Mouse (Mus musculus): Measurements from ENCODE around the gene Kdm2b. TPM values are rescaled to one million over a fixed set of nuclear protein-coding genes. Genes with fewer than 3 reads are reported as not detected.

The Kdm2b gene
- polyA plus RNA-seq, 1 experiment from 2014 or later = 33.2 TPM

- H3K4me1 ChIP-seq (ENCODE audit: control insufficient read depth, insufficient read depth, low read length) = peaks cover 2% of the 10 kb centered on the region; the same call in 1 of the 2 replicates
- 78% methylated on average over 8 of the region's 8 CpGs for WGBS
- H3K9me3 ChIP-seq (replicated peaks; ENCODE audit: control insufficient read depth, low read length) = no peaks in the 10 kb centered on the region
- H3K9ac ChIP-seq (ENCODE audit: low read length) = no peak overlapping the region
- H3K36me3 ChIP-seq (ENCODE audit: control insufficient read depth, insufficient read depth, low read length) = no peaks in the 10 kb centered on the region
- H3K4me2 ChIP-seq (ENCODE audit: low read depth, low read length) = no peak overlapping the region
- no peak overlapping the region for H3K4me3 ChIP-seq (replicated peaks; ENCODE audit: low read length)
- no peaks in the 10 kb centered on the region for H3K27me3 ChIP-seq (ENCODE audit: control insufficient read depth, insufficient read depth, low read length)
- ATAC-seq (ENCODE audit: insufficient read depth, low FRiP score) = no peak
- H3K27ac ChIP-seq (ENCODE audit: low read length) = no peak overlapping the region
Measured at GRCm38 (mm10) chr5:122887926-122888611, 101.6 kb downstream of the Kdm2b start.

- peaks cover 10% of the 10 kb centered on the region for H3K4me1 ChIP-seq (ENCODE audit: control insufficient read depth, insufficient read depth, low read length)
- WGBS = 88% methylated on average over 9 of the region's 9 CpGs
- no peak for ATAC-seq (ENCODE audit: insufficient read depth, low FRiP score)
Measured at GRCm38 (mm10) chr5:122887033-122887432, 102.6 kb downstream of the Kdm2b start.

DNA sequence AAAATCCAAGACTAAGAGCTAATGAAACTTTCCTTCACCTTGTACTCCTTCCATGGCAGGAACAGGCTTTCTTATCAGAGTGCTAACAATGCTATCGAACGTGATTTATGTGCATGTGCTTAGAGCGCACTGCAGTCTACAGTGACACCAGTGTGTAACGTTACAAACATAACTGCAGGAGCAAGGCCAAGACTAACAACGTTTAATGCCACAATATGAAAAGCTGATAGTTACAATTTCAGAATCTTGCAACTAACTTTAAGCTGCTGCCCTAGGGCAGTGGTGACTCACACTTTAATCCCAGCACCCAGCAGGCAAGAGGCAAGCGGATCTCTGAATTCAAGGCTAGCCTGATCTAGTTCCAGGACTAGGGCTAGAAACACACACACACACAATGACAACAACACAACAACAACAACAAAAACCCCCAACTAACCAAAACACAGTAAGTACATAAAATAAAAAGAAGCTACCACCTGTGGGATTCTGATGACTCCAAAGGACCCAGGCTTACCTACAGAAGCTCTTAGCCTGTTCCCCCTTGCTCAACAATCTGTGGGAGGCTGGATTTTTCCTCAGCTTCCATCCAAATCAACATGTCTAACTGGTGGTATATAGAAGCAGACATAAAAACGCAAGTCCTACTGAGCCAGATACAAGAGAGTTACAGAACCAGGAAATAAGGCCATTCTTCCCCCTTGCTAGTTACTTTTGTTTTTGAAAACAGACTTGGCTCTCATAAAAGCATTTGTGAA lies 104.9 kb downstream of the Kdm2b start:
- Histone ChIP-seq H3K4me1 (ENCODE audit: control insufficient read depth, insufficient read depth, low read length) (peaks cover 10% of the 10 kb centered on the region), H3K9me3 (replicated peaks; ENCODE audit: control insufficient read depth, low read length) (no peaks in the 10 kb centered on the region), H3K9ac (ENCODE audit: low read length) (no peak overlapping the region), H3K4me3 (replicated peaks; ENCODE audit: low read length) (no peak overlapping the region), H3K27ac (ENCODE audit: low read length) (peak overlapping the region; percentile 85), H3K4me2 (ENCODE audit: low read depth, low read length) (no peak overlapping the region), H3K27me3 (ENCODE audit: control insufficient read depth, insufficient read depth, low read length) (no peaks in the 10 kb centered on the region), H3K36me3 (ENCODE audit: control insufficient read depth, insufficient read depth, low read length) (0 out of 2 replicates have a peak, but pooled peaks cover 3% of the 10 kb centered on the region)
- 57% methylated on average over 7 of the region's 7 CpGs for WGBS
- peak; percentile 82; the same call in 1 of the 2 replicates for ATAC-seq (ENCODE audit: insufficient read depth, low FRiP score)

More at GRCm38 (mm10) chr5:122887033-122887432, 102.6 kb downstream of the Kdm2b start:
- H3K4me3 ChIP-seq (replicated peaks; ENCODE audit: low read length) = no peak overlapping the region
- no peak overlapping the region for H3K4me2 ChIP-seq (ENCODE audit: low read depth, low read length)
- no peaks in the 10 kb centered on the region for H3K27me3 ChIP-seq (ENCODE audit: control insufficient read depth, insufficient read depth, low read length)
- no peak overlapping the region for H3K9ac ChIP-seq (ENCODE audit: low read length)
- H3K27ac ChIP-seq (ENCODE audit: low read length) = no peak overlapping the region
- no peaks in the 10 kb centered on the region for H3K36me3 ChIP-seq (ENCODE audit: control insufficient read depth, insufficient read depth, low read length)
- H3K9me3 ChIP-seq (replicated peaks; ENCODE audit: control insufficient read depth, low read length) = no peaks in the 10 kb centered on the region

GRCm38 (mm10) chr5:122883652-122884235 lies 105.9 kb downstream of the Kdm2b start:
- Histone ChIP-seq H3K27me3 (ENCODE audit: control insufficient read depth, insufficient read depth, low read length) (no peaks in the 10 kb centered on the region), H3K9me3 (replicated peaks; ENCODE audit: control insufficient read depth, low read length) (no peaks in the 10 kb centered on the region), H3K4me1 (ENCODE audit: control insufficient read depth, insufficient read depth, low read length) (peaks cover 10% of the 10 kb centered on the region), H3K9ac (ENCODE audit: low read length) (no peak overlapping the region), H3K4me2 (ENCODE audit: low read depth, low read length) (no peak overlapping the region), H3K4me3 (replicated peaks; ENCODE audit: low read length) (no peak overlapping the region), H3K27ac (ENCODE audit: low read length) (peak overlapping the region; percentile 8; the same call in 1 of the 2 replicates), H3K36me3 (ENCODE audit: control insufficient read depth, insufficient read depth, low read length) (0 out of 2 replicates have a peak, but pooled peaks cover 10% of the 10 kb centered on the region)
- ATAC-seq (ENCODE audit: insufficient read depth, low FRiP score) = no peak
- 48% methylated on average over 2 of the region's 2 CpGs for WGBS

DNA sequence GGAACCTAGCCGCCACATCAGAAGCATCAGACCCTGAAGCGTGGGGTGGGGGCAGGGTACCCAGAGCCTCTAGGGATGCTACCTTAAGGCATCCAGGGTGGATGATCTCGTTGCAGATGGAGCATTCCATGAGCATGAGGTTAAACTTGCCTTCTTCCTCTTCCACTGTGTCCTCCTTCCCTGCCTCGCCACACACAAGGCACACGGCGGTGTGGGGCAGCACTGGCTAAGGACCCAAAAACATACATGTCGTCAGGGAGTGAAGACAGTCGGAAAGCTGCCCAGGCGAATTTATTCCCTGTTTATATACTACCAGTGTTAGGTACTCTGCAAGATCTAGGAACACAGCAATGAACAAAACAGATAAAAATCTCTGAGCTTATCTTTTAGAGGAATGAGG lies 106.4 kb downstream of the Kdm2b start:
- H3K4me1 ChIP-seq (ENCODE audit: control insufficient read depth, insufficient read depth, low read length) = peaks cover 10% of the 10 kb centered on the region
- H3K9ac ChIP-seq (ENCODE audit: low read length) = no peak overlapping the region
- no peak overlapping the region for H3K4me2 ChIP-seq (ENCODE audit: low read depth, low read length)
- 0 out of 2 replicates have a peak, but pooled peaks cover 10% of the 10 kb centered on the region for H3K36me3 ChIP-seq (ENCODE audit: control insufficient read depth, insufficient read depth, low read length)
- H3K9me3 ChIP-seq (replicated peaks; ENCODE audit: control insufficient read depth, low read length) = no peaks in the 10 kb centered on the region
- no peak overlapping the region for H3K4me3 ChIP-seq (replicated peaks; ENCODE audit: low read length)
- 78% methylated on average over 9 of the region's 9 CpGs for WGBS
- no peak for ATAC-seq (ENCODE audit: insufficient read depth, low FRiP score)
- H3K27ac ChIP-seq (ENCODE audit: low read length) = peak overlapping the region; percentile 9; the same call in 1 of the 2 replicates
- H3K27me3 ChIP-seq (ENCODE audit: control insufficient read depth, insufficient read depth, low read length) = no peaks in the 10 kb centered on the region

DNA sequence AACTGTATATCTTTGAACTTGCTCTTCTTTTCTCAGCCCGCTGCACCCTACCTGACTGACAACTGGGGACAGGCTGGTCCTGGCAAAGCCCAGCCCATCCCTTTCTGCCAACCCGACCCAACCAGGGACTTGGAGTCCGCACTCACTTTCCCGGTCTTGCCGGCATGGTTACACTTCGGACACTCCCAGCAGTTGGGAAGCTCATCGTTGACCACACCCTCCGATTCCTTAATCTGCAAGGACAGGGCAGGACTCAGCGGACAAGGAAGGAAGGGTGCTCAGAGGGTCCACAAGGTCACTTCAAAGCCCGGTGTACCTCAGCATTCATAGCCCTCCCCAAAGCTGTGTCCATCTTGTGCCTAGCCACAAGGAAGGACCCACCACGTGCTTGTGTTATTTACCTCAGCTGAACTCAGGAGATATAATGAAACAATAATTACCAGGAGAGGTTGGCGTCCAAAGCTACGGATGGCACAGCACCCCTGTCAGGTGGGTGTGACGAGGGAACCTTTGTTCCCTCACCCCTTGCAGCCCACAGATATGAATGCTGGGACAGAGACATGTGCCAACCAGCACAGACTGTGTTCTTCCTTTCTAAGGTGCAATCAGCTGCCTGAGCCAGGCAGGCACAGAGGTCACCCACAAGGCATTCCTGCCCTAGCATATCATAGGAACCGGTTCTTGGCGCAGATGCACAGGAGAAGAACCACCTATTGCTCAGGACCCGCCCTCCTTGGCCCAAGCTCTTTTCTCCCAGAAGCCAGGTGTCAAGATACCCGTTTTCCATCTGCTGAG lies 107.2 kb downstream of the Kdm2b start:
- Histone ChIP-seq H3K4me1 (ENCODE audit: control insufficient read depth, insufficient read depth, low read length) (peaks cover 10% of the 10 kb centered on the region), H3K4me2 (ENCODE audit: low read depth, low read length) (no peak overlapping the region), H3K27me3 (ENCODE audit: control insufficient read depth, insufficient read depth, low read length) (no peaks in the 10 kb centered on the region), H3K27ac (ENCODE audit: low read length) (peak overlapping the region; percentile 30; the same call in 1 of the 2 replicates), H3K4me3 (replicated peaks; ENCODE audit: low read length) (no peak overlapping the region), H3K36me3 (ENCODE audit: control insufficient read depth, insufficient read depth, low read length) (0 out of 2 replicates have a peak, but pooled peaks cover 10% of the 10 kb centered on the region), H3K9me3 (replicated peaks; ENCODE audit: control insufficient read depth, low read length) (no peaks in the 10 kb centered on the region), H3K9ac (ENCODE audit: low read length) (no peak overlapping the region)
- no peak for ATAC-seq (ENCODE audit: insufficient read depth, low FRiP score)
- 85% methylated on average over 18 of the region's 18 CpGs for WGBS

- 53% methylated on average over 5 of the region's 5 CpGs for WGBS
- H3K9ac ChIP-seq (ENCODE audit: low read length) = no peak overlapping the region
- 0 out of 2 replicates have a peak, but pooled peaks cover 10% of the 10 kb centered on the region for H3K36me3 ChIP-seq (ENCODE audit: control insufficient read depth, insufficient read depth, low read length)
- no peak overlapping the region for H3K4me2 ChIP-seq (ENCODE audit: low read depth, low read length)
- peaks cover 10% of the 10 kb centered on the region for H3K4me1 ChIP-seq (ENCODE audit: control insufficient read depth, insufficient read depth, low read length)
- H3K4me3 ChIP-seq (replicated peaks; ENCODE audit: low read length) = no peak overlapping the region
- H3K9me3 ChIP-seq (replicated peaks; ENCODE audit: control insufficient read depth, low read length) = no peaks in the 10 kb centered on the region
- H3K27ac ChIP-seq (ENCODE audit: low read length) = peak overlapping the region; percentile 49; the same call in 1 of the 2 replicates
- ATAC-seq (ENCODE audit: insufficient read depth, low FRiP score) = 0 out of 2 replicates have a peak, but pooled peaks have one; percentile 29
- no peaks in the 10 kb centered on the region for H3K27me3 ChIP-seq (ENCODE audit: control insufficient read depth, insufficient read depth, low read length)
Measured at GRCm38 (mm10) chr5:122881313-122881712, 108.3 kb downstream of the Kdm2b start.

GRCm38 (mm10) chr5:122880241-122880980 lies 109.2 kb downstream of the Kdm2b start:
- no peak for ATAC-seq (ENCODE audit: insufficient read depth, low FRiP score)
- no peaks in the 10 kb centered on the region for H3K27me3 ChIP-seq (ENCODE audit: control insufficient read depth, insufficient read depth, low read length)
- H3K4me3 ChIP-seq (replicated peaks; ENCODE audit: low read length) = no peak overlapping the region
- 93% methylated on average over 37 of the region's 37 CpGs for WGBS
- H3K9ac ChIP-seq (ENCODE audit: low read length) = no peak overlapping the region
- H3K36me3 ChIP-seq (ENCODE audit: control insufficient read depth, insufficient read depth, low read length) = 0 out of 2 replicates have a peak, but pooled peaks cover 10% of the 10 kb centered on the region
- no peaks in the 10 kb centered on the region for H3K9me3 ChIP-seq (replicated peaks; ENCODE audit: control insufficient read depth, low read length)
- H3K4me2 ChIP-seq (ENCODE audit: low read depth, low read length) = no peak overlapping the region
- H3K4me1 ChIP-seq (ENCODE audit: control insufficient read depth, insufficient read depth, low read length) = peaks cover 10% of the 10 kb centered on the region
- no peak overlapping the region for H3K27ac ChIP-seq (ENCODE audit: low read length)
